Mouse (Mus musculus) hindbrain, embryonic 10.5 days (tissue): ENCODE data around the gene Dnal1. TPM values are rescaled to one million over a fixed set of nuclear protein-coding genes. Genes with fewer than 3 reads are reported as not detected.

Experiments used
- DNase-seq: peaks from one replicate; pipeline ENCODE4 v3.0.0-alpha.2; 2017; ENCODE audit warnings: low spot score
- H3K27ac ChIP-seq: fragments of 300-500 bp; sonication (generic); 2 replicates; pipeline ENCODE4 v1.5.1; 2016; ENCODE audit warnings: mild to moderate bottlenecking, moderate library complexity
- H3K27me3 ChIP-seq: fragments of 300-500 bp; sonication (generic); 2 replicates; pipeline ENCODE4 v1.6.1; 2016; ENCODE audit warnings: mild to moderate bottlenecking; ENCODE audit not compliant: poor library complexity, insufficient read depth, severe bottlenecking
- H3K36me3 ChIP-seq: fragments of 300-500 bp; sonication (generic); 2 replicates; pipeline ENCODE4 v1.6.1; 2016; ENCODE audit warnings: mild to moderate bottlenecking, moderate library complexity
- H3K4me1 ChIP-seq: fragments of 300-500 bp; sonication (generic); replicated peaks from 2 replicates; pipeline ENCODE4 v1.6.1; 2016; ENCODE audit warnings: mild to moderate bottlenecking
- H3K4me3 ChIP-seq: fragments of 300-500 bp; sonication (generic); 2 replicates; pipeline ENCODE4 v1.5.1; 2016; ENCODE audit warnings: mild to moderate bottlenecking, moderate library complexity
- H3K9me3 ChIP-seq: fragments of 300-500 bp; sonication (generic); 2 replicates; pipeline ENCODE4 v1.6.1; 2016; ENCODE audit warnings: mild to moderate bottlenecking, moderate library complexity
- whole genome bisulfite sequencing: fragments of 180-500 bp; shearing (Covaris S2); methylation state at CpG from one replicate; pipeline ENCODE4 v1.1.7; 2016; 5-methylcytosine and 5-hydroxymethylcytosine counted together
- polyA plus RNA-seq: library from polyadenylated mRNA; unstranded; fragments of >200 nt; fragmentation: Nextera tagmentation; extraction: Ambion mirVana; gene quantifications from 2 replicates; pipeline ENCODE4 v1.2.1, GENCODE M21; 2016

The Dnal1 gene
- polyA plus RNA-seq, 1 experiment from 2014 or later: 4.9 TPM

GRCm38 (mm10) chr12:84155523-84155871 lies 41.3 kb downstream of the Dnal1 start:
- no peak for DNase-seq
- Histone ChIP-seq H3K9me3 (no peaks in the 10 kb centered on the region), H3K27me3 (no peaks in the 10 kb centered on the region), H3K4me1 (peaks cover 17% of the 10 kb centered on the region), H3K27ac (no peak overlapping the region), H3K36me3 (peaks cover 96% of the 10 kb centered on the region), H3K4me3 (no peak overlapping the region)
- WGBS: 89% methylated on average over 2 of the region's 2 CpGs

- H3K9me3 ChIP-seq: no peaks in the 10 kb centered on the region
- peaks cover 99% of the 10 kb centered on the region for H3K36me3 ChIP-seq
- no peaks in the 10 kb centered on the region for H3K27me3 ChIP-seq
- no peak overlapping the region for H3K27ac ChIP-seq
- 95% methylated on average over 18 of the region's 18 CpGs for WGBS
- no peak for DNase-seq
- no peak overlapping the region for H3K4me3 ChIP-seq
- peaks cover 10% of the 10 kb centered on the region for H3K4me1 ChIP-seq
Measured at GRCm38 (mm10) chr12:84156210-84156609, 42.0 kb downstream of the Dnal1 start.

GRCm38 (mm10) chr12:84158156-84158555 lies 44.0 kb downstream of the Dnal1 start:
- no peak overlapping the region for H3K4me3 ChIP-seq
- no peak overlapping the region for H3K27ac ChIP-seq
- peaks cover 95% of the 10 kb centered on the region for H3K36me3 ChIP-seq
- no peak for DNase-seq
- H3K4me1 ChIP-seq: 0 out of 2 replicates have a peak, but pooled peaks cover 4% of the 10 kb centered on the region
- WGBS: 94% methylated on average over 14 of the region's 14 CpGs
- no peaks in the 10 kb centered on the region for H3K9me3 ChIP-seq
- no peaks in the 10 kb centered on the region for H3K27me3 ChIP-seq

GRCm38 (mm10) chr12:84160491-84160890 lies 46.3 kb downstream of the Dnal1 start:
- H3K4me1 ChIP-seq: 0 out of 2 replicates have a peak, but pooled peaks cover 4% of the 10 kb centered on the region
- WGBS: 95% methylated on average over 8 of the region's 8 CpGs
- no peak overlapping the region for H3K4me3 ChIP-seq
- no peaks in the 10 kb centered on the region for H3K9me3 ChIP-seq
- no peaks in the 10 kb centered on the region for H3K27me3 ChIP-seq
- peaks cover 92% of the 10 kb centered on the region for H3K36me3 ChIP-seq
- H3K27ac ChIP-seq: no peak overlapping the region
- no peak for DNase-seq

- 0 out of 2 replicates have a peak, but pooled peaks cover 10% of the 10 kb centered on the region for H3K4me1 ChIP-seq
- DNase-seq: no peak
- 82% methylated on average over 8 of the region's 8 CpGs for WGBS
- H3K4me3 ChIP-seq: no peak overlapping the region
- no peak overlapping the region for H3K27ac ChIP-seq
- no peaks in the 10 kb centered on the region for H3K27me3 ChIP-seq
- H3K9me3 ChIP-seq: no peaks in the 10 kb centered on the region
- H3K36me3 ChIP-seq: peaks cover 86% of the 10 kb centered on the region
Measured at GRCm38 (mm10) chr12:84161116-84161515, 47.0 kb downstream of the Dnal1 start.

- H3K27me3 ChIP-seq: no peaks in the 10 kb centered on the region
- H3K27ac ChIP-seq: no peak overlapping the region
- peaks cover 79% of the 10 kb centered on the region for H3K36me3 ChIP-seq
- 0 out of 2 replicates have a peak, but pooled peaks cover 10% of the 10 kb centered on the region for H3K4me1 ChIP-seq
- 80% methylated on average over 14 of the region's 14 CpGs for WGBS
- H3K4me3 ChIP-seq: no peak overlapping the region
- no peak for DNase-seq
- no peaks in the 10 kb centered on the region for H3K9me3 ChIP-seq
Measured at GRCm38 (mm10) chr12:84161616-84162433, 47.7 kb downstream of the Dnal1 start.

- Histone ChIP-seq H3K4me1 (0 out of 2 replicates have a peak, but pooled peaks cover 10% of the 10 kb centered on the region), H3K27ac (no peak overlapping the region), H3K9me3 (no peaks in the 10 kb centered on the region), H3K4me3 (no peak overlapping the region), H3K27me3 (no peaks in the 10 kb centered on the region), H3K36me3 (peaks cover 73% of the 10 kb centered on the region)
- no peak for DNase-seq
- 88% methylated on average over 9 of the region's 9 CpGs for WGBS
Measured at GRCm38 (mm10) chr12:84163133-84163532, 49.0 kb downstream of the Dnal1 start.

GRCm38 (mm10) chr12:84163586-84164110 lies 49.5 kb downstream of the Dnal1 start:
- Histone ChIP-seq H3K36me3 (peaks cover 72% of the 10 kb centered on the region), H3K4me1 (0 out of 2 replicates have a peak, but pooled peaks cover 10% of the 10 kb centered on the region), H3K4me3 (no peak overlapping the region), H3K27ac (no peak overlapping the region), H3K9me3 (no peaks in the 10 kb centered on the region), H3K27me3 (no peaks in the 10 kb centered on the region)
- DNase-seq: no peak
- WGBS: 72% methylated on average over 11 of the region's 11 CpGs

- Histone ChIP-seq H3K4me1 (0 out of 2 replicates have a peak, but pooled peaks cover 10% of the 10 kb centered on the region), H3K27me3 (no peaks in the 10 kb centered on the region), H3K4me3 (no peak overlapping the region), H3K27ac (no peak overlapping the region), H3K36me3 (peaks cover 68% of the 10 kb centered on the region), H3K9me3 (no peaks in the 10 kb centered on the region)
- 73% methylated on average over 8 of the region's 8 CpGs for WGBS
- DNase-seq: no peak
Measured at GRCm38 (mm10) chr12:84165631-84166373, 51.6 kb downstream of the Dnal1 start.

- H3K9me3 ChIP-seq: no peaks in the 10 kb centered on the region
- H3K27ac ChIP-seq: no peak overlapping the region
- peaks cover 68% of the 10 kb centered on the region for H3K36me3 ChIP-seq
- H3K4me1 ChIP-seq: peaks cover 22% of the 10 kb centered on the region
- DNase-seq: no peak
- H3K27me3 ChIP-seq: no peaks in the 10 kb centered on the region
- H3K4me3 ChIP-seq: no peak overlapping the region
- 91% methylated on average over 10 of the region's 10 CpGs for whole genome bisulfite sequencing
Measured at GRCm38 (mm10) chr12:84170610-84171009, 56.4 kb downstream of the Dnal1 start.

- DNase-seq: no peak
- H3K4me3 ChIP-seq: no peak overlapping the region
- H3K27me3 ChIP-seq: no peaks in the 10 kb centered on the region
- peaks cover 34% of the 10 kb centered on the region for H3K4me1 ChIP-seq
- 97% methylated on average over 3 of the region's 3 CpGs for WGBS
- H3K27ac ChIP-seq: no peak overlapping the region
- H3K36me3 ChIP-seq: peaks cover 63% of the 10 kb centered on the region
- H3K9me3 ChIP-seq: no peaks in the 10 kb centered on the region
Measured at GRCm38 (mm10) chr12:84172216-84172615, 58.0 kb downstream of the Dnal1 start.

GRCm38 (mm10) chr12:84172862-84173261 lies 58.7 kb downstream of the Dnal1 start:
- no peaks in the 10 kb centered on the region for H3K9me3 ChIP-seq
- DNase-seq: no peak
- H3K4me3 ChIP-seq: no peak overlapping the region
- H3K36me3 ChIP-seq: peaks cover 60% of the 10 kb centered on the region
- WGBS: 93% methylated on average over 17 of the region's 17 CpGs
- no peaks in the 10 kb centered on the region for H3K27me3 ChIP-seq
- no peak overlapping the region for H3K27ac ChIP-seq
- H3K4me1 ChIP-seq: peaks cover 40% of the 10 kb centered on the region
